Mouse (Mus musculus) embryonic fibroblast, embryonic 13.5 days (primary cell): ENCODE results near the gene Mrpl30. TPM values are rescaled to one million over a fixed set of nuclear protein-coding genes. Genes with fewer than 3 reads are reported as not detected.

Experiments used
- H3K27ac ChIP-seq: 2 replicates; pipeline ENCODE4 v1.5.1; 2012; ENCODE audit warnings: low read length, control low read depth, inconsistent platforms; ENCODE audit not compliant: insufficient read depth
- H3K4me1 ChIP-seq: 2 replicates; pipeline ENCODE4 v1.6.1; 2011; ENCODE audit warnings: low read length; ENCODE audit not compliant: control insufficient read depth, insufficient read depth
- H3K4me3 ChIP-seq: 2 replicates; pipeline ENCODE4 v1.5.1; 2011; ENCODE audit warnings: mild to moderate bottlenecking, control low read depth, low read length; ENCODE audit not compliant: insufficient read depth
- CTCF ChIP-seq: IDR thresholded peaks from 2 replicates; pipeline ENCODE4 v1.5.1; 2011; ENCODE audit warnings: mild to moderate bottlenecking, control low read depth, low read length, moderate library complexity, borderline replicate concordance; ENCODE audit not compliant: insufficient read depth
- POLR2A ChIP-seq: IDR thresholded peaks from 2 replicates; pipeline ENCODE4 v1.6.1; 2011; ENCODE audit warnings: low read depth, mild to moderate bottlenecking, control low read depth, low read length, moderate library complexity
- polyA plus RNA-seq: library from polyadenylated mRNA; stranded (reverse); fragments of >200 nt; gene quantifications from 2 replicates; pipeline ENCODE4 v1.2.4, GENCODE M21; 2011; ENCODE audit warnings: low read depth; ENCODE audit not compliant: missing spikeins, insufficient read length

Gene Mrpl30
- polyA plus RNA-seq, 1 experiment = 204 TPM

GRCm38 (mm10) chr1:37894606-37895005, 4.3 kb downstream of the Mrpl30 start:
- no peak overlapping the region for H3K4me3 ChIP-seq
- peaks cover 9% of the 10 kb centered on the region for H3K4me1 ChIP-seq
- TF ChIP-seq CTCF = no peak
- TF ChIP-seq POLR2A = no peak
- peak overlapping the region; percentile 31; the same call in 1 of the 2 replicates for H3K27ac ChIP-seq

GRCm38 (mm10) chr1:37899816-37900215, 9.5 kb downstream of the Mrpl30 start:
- H3K27ac ChIP-seq = no peak overlapping the region
- TF ChIP-seq CTCF (no peak), POLR2A (no peak)
- H3K4me3 ChIP-seq = no peak overlapping the region
- peaks cover 2% of the 10 kb centered on the region; the same call in 1 of the 2 replicates for H3K4me1 ChIP-seq

GRCm38 (mm10) chr1:37900288-37900687, 10.0 kb downstream of the Mrpl30 start:
- no peak for TF ChIP-seq POLR2A
- TF ChIP-seq CTCF = no peak
- Histone ChIP-seq H3K27ac (no peak overlapping the region), H3K4me1 (no peaks in the 10 kb centered on the region), H3K4me3 (no peak overlapping the region)

GRCm38 (mm10) chr1:37903178-37903577, 12.9 kb downstream of the Mrpl30 start:
- no peak overlapping the region for H3K4me3 ChIP-seq
- no peak overlapping the region for H3K27ac ChIP-seq
- H3K4me1 ChIP-seq = no peaks in the 10 kb centered on the region
- TF ChIP-seq POLR2A (no peak), CTCF (0 out of 2 replicates have a peak, but pooled peaks have one; percentile 8)

DNA sequence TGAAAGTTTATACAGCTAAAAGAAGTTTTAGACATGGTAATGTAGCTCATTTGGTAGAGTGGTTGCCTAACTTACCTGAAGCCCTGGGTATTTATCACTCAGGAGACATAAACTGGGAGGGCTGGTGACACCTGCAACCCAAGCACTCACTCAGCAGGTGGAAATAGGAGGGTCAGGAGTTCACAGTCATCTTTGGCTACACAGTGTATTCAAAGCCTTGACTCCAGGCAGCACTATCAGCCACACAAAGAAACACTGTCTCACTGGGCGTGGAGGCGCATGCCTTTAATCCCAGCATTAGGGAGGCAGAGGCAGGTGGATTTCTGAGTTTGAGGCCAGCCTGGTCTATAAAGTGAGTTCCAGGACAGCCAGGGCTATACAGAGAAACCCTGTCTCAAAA, 22.5 kb downstream of the Mrpl30 start:
- TF ChIP-seq POLR2A (no peak), CTCF (no peak)
- no peak overlapping the region for H3K4me3 ChIP-seq
- H3K4me1 ChIP-seq = peaks cover 1% of the 10 kb centered on the region
- H3K27ac ChIP-seq = no peak overlapping the region

DNA sequence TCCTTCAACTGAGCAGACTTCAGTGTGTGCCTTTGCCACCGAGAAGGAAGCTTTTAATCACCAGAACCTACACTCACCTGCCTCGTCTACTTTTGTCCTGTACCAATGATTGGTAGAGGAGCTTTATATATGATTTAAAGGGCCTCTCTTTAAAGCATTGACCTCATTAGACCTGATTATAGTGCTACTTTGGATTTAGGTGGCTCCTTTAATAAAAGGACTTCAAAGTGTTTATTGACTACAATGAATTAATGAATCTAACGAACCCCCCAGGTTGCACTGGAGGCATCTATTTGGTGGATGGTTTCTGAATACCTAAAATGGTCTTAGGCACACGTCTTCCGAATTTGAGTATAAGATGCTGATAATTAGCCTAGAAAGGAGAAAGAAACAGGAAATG, 26.1 kb downstream of the Mrpl30 start, which contains the start of gene Lyg2:
Lyg2 (minus strand) TSS at position 101 of the 400 bp plus-strand sequence.
- no peak within 1 kb of the TSS for H3K27ac ChIP-seq
- H3K4me1 ChIP-seq = peaks cover 7% of the 10 kb centered on the region
- TF ChIP-seq CTCF (no peak), POLR2A (no peak)
- H3K4me3 ChIP-seq = no peak within 1 kb of the TSS

- TF ChIP-seq POLR2A = no peak
- no peak for TF ChIP-seq CTCF
- Histone ChIP-seq H3K4me1 (peaks cover 7% of the 10 kb centered on the region), H3K4me3 (no peak overlapping the region), H3K27ac (peak overlapping the region; percentile 66)
Measured at GRCm38 (mm10) chr1:37917666-37918065, 27.4 kb downstream of the Mrpl30 start.

- no peak overlapping the region for H3K4me3 ChIP-seq
- TF ChIP-seq POLR2A (no peak), CTCF (no peak)
- peaks cover 7% of the 10 kb centered on the region for H3K4me1 ChIP-seq
- peak overlapping the region; percentile 67 for H3K27ac ChIP-seq
Measured at GRCm38 (mm10) chr1:37918096-37918495, 27.8 kb downstream of the Mrpl30 start.

GRCm38 (mm10) chr1:37922536-37922935, 32.3 kb downstream of the Mrpl30 start:
- no peak for TF ChIP-seq CTCF
- no peak for TF ChIP-seq POLR2A
- Histone ChIP-seq H3K27ac (no peak overlapping the region), H3K4me3 (no peak overlapping the region), H3K4me1 (peaks cover 7% of the 10 kb centered on the region)

DNA sequence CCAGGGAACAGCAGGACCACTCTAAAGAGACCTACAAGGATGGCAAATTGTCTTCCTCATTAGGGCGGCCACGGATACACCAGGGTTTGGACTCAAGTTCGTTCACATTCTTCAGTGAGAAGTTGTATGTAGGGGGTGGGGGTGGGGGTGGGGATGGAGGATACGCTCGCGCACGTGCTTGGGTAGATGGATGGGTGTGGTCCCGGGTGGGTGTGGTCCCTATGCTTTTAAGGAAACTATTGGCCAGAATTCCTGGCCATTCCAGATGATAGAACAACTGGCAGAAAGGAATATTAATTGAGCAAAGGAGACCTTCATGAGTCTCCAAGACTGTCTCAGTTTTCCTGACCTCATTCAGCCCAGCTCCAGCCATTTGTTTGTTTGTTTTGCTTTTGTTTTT, 35.7 kb downstream of the Mrpl30 start:
- H3K4me1 ChIP-seq = no peaks in the 10 kb centered on the region
- TF ChIP-seq CTCF (no peak), POLR2A (no peak)
- no peak overlapping the region for H3K4me3 ChIP-seq
- H3K27ac ChIP-seq = no peak overlapping the region

- TF ChIP-seq CTCF = no peak
- TF ChIP-seq POLR2A = no peak
- Histone ChIP-seq H3K4me3 (no peak overlapping the region), H3K4me1 (no peaks in the 10 kb centered on the region), H3K27ac (no peak overlapping the region)
Measured at GRCm38 (mm10) chr1:37931806-37932205, 41.5 kb downstream of the Mrpl30 start.

Other genes starting within 250 kb of the Mrpl30 start
- 0.18 TPM in 1 of 2 replicates, not detected in the other for gene 2010300C02Rik, start 170.4 kb upstream of the Mrpl30 start, polyA plus RNA-seq
- gene Tsga10, start 24.0 kb upstream of the Mrpl30 start, polyA plus RNA-seq = 3.1 and 3.3 TPM in 2 replicates
- gene Lipt1, start 18.7 kb upstream of the Mrpl30 start, polyA plus RNA-seq = 5.6 and 6.9 TPM in 2 replicates
- 28.4 and 29.2 TPM in 2 replicates for gene Mitd1, start 66 bp upstream of the Mrpl30 start, polyA plus RNA-seq
- not detected in 2 replicates for gene Lyg2, start 26.0 kb downstream of the Mrpl30 start, polyA plus RNA-seq
- gene Lyg1, start 67.3 kb downstream of the Mrpl30 start, polyA plus RNA-seq = not detected in 2 replicates
- gene Txndc9, start 107.4 kb downstream of the Mrpl30 start, polyA plus RNA-seq = 89.5 and 141 TPM in 2 replicates
- 56.2 and 63.2 TPM in 2 replicates for gene Eif5b, start 107.5 kb downstream of the Mrpl30 start, polyA plus RNA-seq
- 23.2 and 29.8 TPM in 2 replicates for gene Rev1, start 239.3 kb downstream of the Mrpl30 start, polyA plus RNA-seq